Mouse (Mus musculus) lung, adult 2 months (tissue): Measurements from ENCODE around the gene Wnt11.

Experiments
- CTCF ChIP-seq: fragments of 200-500 bp; IDR thresholded peaks from 2 replicates; pipeline ENCODE4 v1.5.1; 2011; ENCODE audit warnings: mild to moderate bottlenecking, low read length, control low read depth; ENCODE audit not compliant: insufficient read depth
- POLR2A ChIP-seq: fragments of 200-500 bp; IDR thresholded peaks from 2 replicates; pipeline ENCODE4 v1.6.1; 2011; ENCODE audit warnings: low read depth, mild to moderate bottlenecking, control low read depth, low read length, borderline replicate concordance; ENCODE audit errors: extremely low read depth

- TF ChIP-seq CTCF (no peak), POLR2A (no peak)
These were observed 6.9 kb downstream of the Wnt11 start for GRCm38 (mm10) chr7:98841802-98842201.
